21 mouse cellular contexts compared by ENCODE assay signal in genomic region chr5:134282076-134282475, GRCm38 (mm10). TPM values are rescaled to one million over a fixed set of nuclear protein-coding genes. Genes with fewer than 3 reads are reported as not detected.
A peak's percentile ranks its signal among the peaks of the same experiment; 100 is the strongest.
DNase-seq lines count a peak whose midpoint lies in the region; ATAC-seq and TF ChIP-seq lines count a peak whose summit lies in the region.
"Had no signal": no experiment of that assay in that cellular context is flagged by ENCODE, and none has a peak within 500 bp of the region (broad histone marks: within the 10 kb centered on the region; RNA-seq: fewer than 3 reads in every experiment).

No protein-coding gene starts in this region.

- no peaks in the 10 kb centered on the region for H3K27me3 ChIP-seq in heart, embryonic 15.5 days
- H3K27me3 ChIP-seq in heart, embryonic 11.5 days (ENCODE audit: control insufficient read depth, insufficient read depth, low read length), result no peaks in the 10 kb centered on the region
- no peaks in the 10 kb centered on the region for H3K27me3 ChIP-seq in spleen, adult 2 months (ENCODE audit: control insufficient read depth, insufficient read depth, low read length)
- no peaks in the 10 kb centered on the region for H3K27me3 ChIP-seq in small intestine, adult 2 months (ENCODE audit: control insufficient read depth, insufficient read depth, low read length)
- H3K27me3 ChIP-seq: embryonic facial prominence, embryonic 12.5 days; forebrain, embryonic 15.5 days had no signal

- H3K4me2 ChIP-seq in heart, embryonic 15.5 days, result no peak overlapping the region
- H3K4me2 ChIP-seq in heart, embryonic 11.5 days, result no peak overlapping the region
- H3K4me2 ChIP-seq: embryonic facial prominence, embryonic 12.5 days; forebrain, embryonic 15.5 days had no signal

- TF ChIP-seq CTCF in spleen, adult 2 months (IDR thresholded peaks at IDR 0.05; ENCODE audit: extremely low read depth, insufficient read depth, insufficient read length, insufficient replicate concordance), result no peak
- no peak for TF ChIP-seq CTCF in small intestine, adult 2 months (IDR thresholded peaks at IDR 0.05; ENCODE audit: extremely low read depth, insufficient read length, insufficient replicate concordance, low read depth, low read length)

- no peak for DNase-seq in spleen, adult 2 months (ENCODE audit: low read depth in 1 of 2, low spot score in 2 of 2)
- DNase-seq in spleen, adult 12 weeks (ENCODE audit: low spot score), result no peak
- DNase-seq in T-cell, adult 2 months (ENCODE audit: low spot score), result peak; percentile 56
- DNase-seq in MN1 (ENCODE audit: low spot score), result no peak
- no peak for DNase-seq in adrenal gland, adult 2 months
- DNase-seq: adrenal gland, adult 8-10 months; cerebellum, adult 11 months; cerebellum, adult 8-10 months; cerebellum, postnatal 25 days; gastrocnemius, postnatal 36 days; heart, adult 11 months; heart, postnatal 10 days; kidney, adult 18-20 months had no signal

- peak overlapping the region; percentile 5; the same call in 1 of the 2 replicates for H3K27ac ChIP-seq in heart, embryonic 15.5 days
- H3K27ac ChIP-seq in heart, embryonic 11.5 days (ENCODE audit: low read depth, low read length), result no peak overlapping the region
- peak overlapping the region; percentile 85 for H3K27ac ChIP-seq in spleen, adult 2 months (ENCODE audit: insufficient read depth, low read length)
- peak overlapping the region; percentile 41 for H3K27ac ChIP-seq in small intestine, adult 2 months (ENCODE audit: insufficient read depth, low read depth, low read length)
- H3K27ac ChIP-seq: embryonic facial prominence, embryonic 12.5 days; forebrain, embryonic 15.5 days; heart, embryonic 10.5 days had no signal

- no peaks in the 10 kb centered on the region for H3K9me3 ChIP-seq in heart, embryonic 15.5 days (replicated peaks)
- no peaks in the 10 kb centered on the region for H3K9me3 ChIP-seq in heart, embryonic 11.5 days (replicated peaks; ENCODE audit: control insufficient read depth, low read length)
- H3K9me3 ChIP-seq: embryonic facial prominence, embryonic 12.5 days; forebrain, embryonic 15.5 days; G1E; heart, embryonic 10.5 days had no signal

- H3K9ac ChIP-seq in heart, embryonic 15.5 days, result no peak overlapping the region
- no peak overlapping the region for H3K9ac ChIP-seq in heart, embryonic 11.5 days (ENCODE audit: low read depth, low read length)
- H3K9ac ChIP-seq: embryonic facial prominence, embryonic 12.5 days; forebrain, embryonic 15.5 days had no signal

- H3K4me1 ChIP-seq in heart, embryonic 15.5 days (replicated peaks), result no peaks in the 10 kb centered on the region
- no peaks in the 10 kb centered on the region for H3K4me1 ChIP-seq in heart, embryonic 11.5 days (ENCODE audit: control insufficient read depth, insufficient read depth, low read length)
- no peaks in the 10 kb centered on the region; the same call in 1 of the 2 replicates for H3K4me1 ChIP-seq in spleen, adult 2 months (ENCODE audit: control insufficient read depth, insufficient read depth, insufficient read length)
- H3K4me1 ChIP-seq in small intestine, adult 2 months (ENCODE audit: control insufficient read depth, insufficient read depth, insufficient read length, low read length), result no peaks in the 10 kb centered on the region
- H3K4me1 ChIP-seq: embryonic facial prominence, embryonic 12.5 days; forebrain, embryonic 15.5 days; heart, embryonic 10.5 days had no signal

- WGBS in heart, embryonic 15.5 days, result 73% methylated on average over 3 of the region's 3 CpGs
- WGBS in heart, embryonic 11.5 days (ENCODE audit: insufficient replicate concordance), result 85% methylated on average over 3 of the region's 3 CpGs
- 61% methylated on average over 3 of the region's 3 CpGs for WGBS in spleen, adult 2 months
- 67% methylated on average over 3 of the region's 3 CpGs for WGBS in small intestine, adult 2 months

- TF ChIP-seq POLR2A in spleen, adult 2 months (IDR thresholded peaks at IDR 0.05; ENCODE audit: low read depth, low read length), result no peak
- TF ChIP-seq POLR2A in small intestine, adult 2 months (IDR thresholded peaks at IDR 0.05; ENCODE audit: low read depth, low read length), result no peak

- H3K4me3 ChIP-seq in heart, embryonic 15.5 days, result no peak overlapping the region
- H3K4me3 ChIP-seq in heart, embryonic 11.5 days (ENCODE audit: low read depth, low read length), result no peak overlapping the region
- H3K4me3 ChIP-seq in spleen, adult 2 months (ENCODE audit: extremely low read depth, insufficient read depth, insufficient read length), result no peak overlapping the region
- H3K4me3 ChIP-seq in small intestine, adult 2 months (ENCODE audit: low read depth, low read length), result no peak overlapping the region
- H3K4me3 ChIP-seq: embryonic facial prominence, embryonic 12.5 days; forebrain, embryonic 15.5 days; heart, embryonic 10.5 days had no signal

- ATAC-seq in heart, embryonic 15.5 days (replicated peaks; ENCODE audit: insufficient number of reproducible peaks, insufficient read depth, low FRiP score, low read depth), result no peak
- no peak for ATAC-seq in heart, embryonic 11.5 days (replicated peaks; ENCODE audit: insufficient number of reproducible peaks, low FRiP score, low TSS enrichment)
- ATAC-seq: forebrain, embryonic 15.5 days; hindbrain, embryonic 16.5 days had no signal

- H3K36me3 ChIP-seq in heart, embryonic 15.5 days, result peaks cover 89% of the 10 kb centered on the region
- peaks cover 48% of the 10 kb centered on the region for H3K36me3 ChIP-seq in heart, embryonic 11.5 days (ENCODE audit: control insufficient read depth, insufficient read depth, low read length)
- peaks cover 25% of the 10 kb centered on the region for H3K36me3 ChIP-seq in spleen, adult 2 months (ENCODE audit: control insufficient read depth, insufficient read depth, low read length)
- peaks cover 52% of the 10 kb centered on the region for H3K36me3 ChIP-seq in small intestine, adult 2 months (ENCODE audit: control insufficient read depth, insufficient read depth, low read length)

RNA-seq across cellular contexts. Expression of gene Gtf2i, which starts 32.5 kb away (rescaled TPM):
- 121 and 125 TPM in 2 replicates for polyA plus RNA-seq in heart, embryonic 15.5 days (2015; fragmentation: Nextera tagmentation; extraction: Ambion mirVana)
- 136 and 137 TPM in 2 replicates for polyA plus RNA-seq in heart, embryonic 11.5 days (2014; fragmentation: Nextera tagmentation; extraction: Ambion mirVana)
- 44.7 and 48.2 TPM in 2 replicates for polyA plus RNA-seq in spleen, adult 2 months (2012; rRNA removed)
- polyA plus RNA-seq in small intestine, adult 2 months (2012; rRNA removed), result 20.7 and 34.0 TPM in 2 replicates
- total RNA-seq in adrenal gland, adult 2 months (2021), result 100 to 1,000 TPM; 239 to 244 TPM
- polyA plus RNA-seq in adrenal gland, adult 2 months (2012; rRNA removed), result 104 and 110 TPM in 2 replicates

RNA-seq across cellular contexts. Expression of gene Ncf1, which starts 52.7 kb away (rescaled TPM):
- polyA plus RNA-seq in heart, embryonic 15.5 days (2015; fragmentation: Nextera tagmentation; extraction: Ambion mirVana), result 3.1 and 5.0 TPM in 2 replicates
- 1.8 and 2.2 TPM in 2 replicates for polyA plus RNA-seq in heart, embryonic 11.5 days (2014; fragmentation: Nextera tagmentation; extraction: Ambion mirVana)
- 103 and 151 TPM in 2 replicates for polyA plus RNA-seq in spleen, adult 2 months (2012; rRNA removed)
- polyA plus RNA-seq in small intestine, adult 2 months (2012; rRNA removed), result 14.3 and 18.9 TPM in 2 replicates
- 1 to 10 TPM; 8.9 to 9.2 TPM for total RNA-seq in adrenal gland, adult 2 months (2021)
- polyA plus RNA-seq in adrenal gland, adult 2 months (2012; rRNA removed), result 15.7 and 16.9 TPM in 2 replicates
